Mouse (Mus musculus): ENCODE measurements around the gene Vgf. TPM values are rescaled to one million over a fixed set of nuclear protein-coding genes. Genes with fewer than 3 reads are reported as not detected.

The Vgf gene
- polyA plus RNA-seq, 1 experiment from 2014 or later = 0.32 TPM

DNA sequence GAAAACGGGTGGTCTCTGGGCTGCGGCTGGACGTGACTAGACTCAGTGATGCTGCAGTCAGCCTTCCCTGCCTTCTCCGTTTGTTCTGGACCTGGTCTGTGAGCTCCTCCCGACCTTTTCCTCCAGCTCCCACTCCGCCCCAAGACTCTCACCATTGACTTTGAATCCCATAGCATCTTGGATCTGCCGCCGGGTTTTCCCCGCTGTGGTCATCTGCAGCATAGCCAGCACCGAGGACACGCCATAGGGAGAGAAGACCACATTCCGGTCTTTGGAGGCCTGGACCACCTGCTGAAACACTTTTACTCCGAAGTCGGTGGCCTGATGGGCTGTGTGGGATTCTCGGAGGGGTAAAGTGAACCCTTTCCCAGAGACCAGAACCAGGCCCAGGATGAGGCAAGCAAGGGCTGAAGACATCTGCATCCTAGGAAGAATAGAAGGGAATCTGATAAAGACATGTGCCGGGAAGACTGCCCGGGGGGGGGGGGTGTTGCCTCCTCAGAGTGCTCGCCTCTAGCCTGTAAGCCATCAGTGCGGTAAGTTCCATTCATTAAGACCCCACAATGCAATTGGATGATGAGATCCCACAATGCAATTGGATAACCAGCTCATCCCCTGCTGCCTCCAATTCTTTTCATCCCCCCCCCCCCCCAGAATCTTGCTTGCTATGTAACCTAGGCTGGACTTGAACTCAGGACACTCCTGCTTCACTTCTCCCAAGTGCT lies 44.9 kb downstream of the Vgf start:
- Histone ChIP-seq H3K9ac (ENCODE audit: low read length) (no peak overlapping the region), H3K4me2 (ENCODE audit: low read depth, low read length, severe bottlenecking) (no peak overlapping the region), H3K36me3 (ENCODE audit: control insufficient read depth, insufficient read depth, low read length) (no peaks in the 10 kb centered on the region), H3K4me1 (replicated peaks; ENCODE audit: control insufficient read depth, insufficient read depth, low read length) (no peaks in the 10 kb centered on the region; the same call in 1 of the 2 replicates), H3K9me3 (ENCODE audit: control insufficient read depth, low read length) (no peaks in the 10 kb centered on the region), H3K4me3 (ENCODE audit: low read depth, low read length) (no peak overlapping the region), H3K27ac (ENCODE audit: low read depth, low read length) (no peak overlapping the region), H3K27me3 (ENCODE audit: control insufficient read depth, insufficient read depth, low read length) (no peaks in the 10 kb centered on the region)
- 86% methylated on average over 19 of the region's 19 CpGs for WGBS
- DNase-seq (ENCODE audit: low spot score) (no peak), ATAC-seq (replicated peaks; ENCODE audit: low FRiP score) (no peak)

DNA sequence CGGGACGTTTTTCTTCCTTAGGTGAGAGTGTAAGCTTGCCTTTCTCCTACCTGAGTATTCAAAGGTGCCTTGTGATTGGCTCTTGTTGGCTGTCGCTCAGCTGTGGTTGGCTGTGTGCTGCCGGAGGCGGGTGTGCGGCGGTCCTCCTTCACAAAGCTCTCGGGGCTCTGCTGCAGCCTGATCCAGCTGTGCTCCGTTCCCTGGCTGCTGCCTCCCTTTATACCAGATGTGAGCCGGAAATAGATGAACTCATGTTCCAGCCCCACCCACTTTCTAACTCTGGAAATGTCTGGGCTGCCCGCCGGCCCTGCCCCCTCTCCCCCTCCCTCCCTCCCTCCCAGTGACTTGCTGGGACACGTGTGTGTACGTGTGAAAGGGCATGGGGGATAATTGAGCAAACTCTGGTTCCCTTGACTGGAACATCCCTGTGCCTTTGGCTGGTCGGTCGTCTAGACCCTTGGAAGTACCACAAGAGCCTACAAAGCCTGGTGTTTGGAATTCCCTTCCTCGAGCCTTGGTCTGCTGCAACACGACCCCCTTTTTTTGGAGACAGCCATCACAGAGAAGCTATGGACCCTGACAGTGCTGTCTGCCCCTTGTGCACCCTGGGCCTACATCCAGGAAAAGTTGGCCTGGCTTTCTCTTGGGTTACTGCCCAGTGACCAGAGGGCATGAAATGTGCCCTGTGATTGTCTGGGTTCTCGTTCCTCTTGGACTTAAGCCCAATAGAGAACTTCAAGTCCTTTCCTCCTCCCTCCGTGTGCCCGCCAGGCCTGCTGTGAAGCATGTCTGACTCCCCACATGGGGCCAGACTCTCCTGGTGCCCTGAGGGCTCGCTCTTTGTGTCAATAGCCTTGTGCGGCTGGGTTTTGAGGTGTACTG lies 46.1 kb downstream of the Vgf start, which contains the start of gene Serpine1:
Serpine1 (minus strand) TSS at position 190 of the 882 bp plus-strand sequence.
- Histone ChIP-seq H3K27me3 (ENCODE audit: control insufficient read depth, insufficient read depth, low read length) (no peaks in the 10 kb centered on the region), H3K36me3 (ENCODE audit: control insufficient read depth, insufficient read depth, low read length) (no peaks in the 10 kb centered on the region), H3K4me3 (ENCODE audit: low read depth, low read length) (peak within 1 kb of the TSS; percentile 18; the same call in 1 of the 2 replicates), H3K4me1 (replicated peaks; ENCODE audit: control insufficient read depth, insufficient read depth, low read length) (no peaks in the 10 kb centered on the region; the same call in 1 of the 2 replicates), H3K9me3 (ENCODE audit: control insufficient read depth, low read length) (no peaks in the 10 kb centered on the region), H3K27ac (ENCODE audit: low read depth, low read length) (no peak within 1 kb of the TSS), H3K4me2 (ENCODE audit: low read depth, low read length, severe bottlenecking) (peak within 1 kb of the TSS; percentile 49), H3K9ac (ENCODE audit: low read length) (peak within 1 kb of the TSS; percentile 35)
- WGBS = 23% methylated on average over 23 of the region's 23 CpGs
- DNase-seq (ENCODE audit: low spot score) = peak; percentile 80
- peak; percentile 58; the same call in 1 of the 2 replicates for ATAC-seq (replicated peaks; ENCODE audit: low FRiP score)

GRCm38 (mm10) chr5:137073141-137073540 lies 46.9 kb downstream of the Vgf start:
- Histone ChIP-seq H3K9me3 (ENCODE audit: control insufficient read depth, low read length) (no peaks in the 10 kb centered on the region), H3K4me3 (ENCODE audit: low read depth, low read length) (no peak overlapping the region), H3K36me3 (ENCODE audit: control insufficient read depth, insufficient read depth, low read length) (no peaks in the 10 kb centered on the region), H3K4me1 (replicated peaks; ENCODE audit: control insufficient read depth, insufficient read depth, low read length) (no peaks in the 10 kb centered on the region; the same call in 1 of the 2 replicates), H3K9ac (ENCODE audit: low read length) (no peak overlapping the region), H3K27me3 (ENCODE audit: control insufficient read depth, insufficient read depth, low read length) (no peaks in the 10 kb centered on the region), H3K27ac (ENCODE audit: low read depth, low read length) (no peak overlapping the region), H3K4me2 (ENCODE audit: low read depth, low read length, severe bottlenecking) (no peak overlapping the region)
- ATAC-seq (replicated peaks; ENCODE audit: low FRiP score) (no peak), DNase-seq (ENCODE audit: low spot score) (no peak)
- 90% methylated on average over 8 of the region's 8 CpGs for WGBS

DNA sequence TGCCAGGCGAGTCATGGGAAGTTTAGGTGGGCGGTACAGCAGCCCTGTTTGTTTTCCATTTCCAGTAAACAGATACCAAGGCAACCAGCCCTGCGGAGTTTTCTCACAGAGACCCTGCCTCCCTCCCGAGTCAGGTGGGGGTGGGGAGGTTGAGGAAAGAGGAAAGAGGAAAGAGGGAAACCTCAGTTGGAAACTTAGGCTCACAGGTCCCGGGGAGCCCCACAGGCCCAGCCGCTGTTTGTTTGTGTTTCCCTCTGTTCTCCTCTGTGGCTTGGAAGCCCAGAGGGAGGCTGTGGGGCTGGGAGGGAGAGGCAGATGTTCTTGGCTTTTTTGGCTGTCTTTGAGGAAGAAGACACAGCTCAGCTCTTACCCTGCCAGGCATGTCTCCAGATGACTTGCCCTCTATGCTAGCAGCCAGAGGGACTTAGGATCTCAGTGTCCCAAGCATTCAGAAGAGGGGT lies 48.0 kb downstream of the Vgf start:
- Histone ChIP-seq H3K9ac (ENCODE audit: low read length) (no peak overlapping the region), H3K27ac (ENCODE audit: low read depth, low read length) (no peak overlapping the region), H3K9me3 (ENCODE audit: control insufficient read depth, low read length) (no peaks in the 10 kb centered on the region), H3K4me3 (ENCODE audit: low read depth, low read length) (no peak overlapping the region), H3K4me1 (replicated peaks; ENCODE audit: control insufficient read depth, insufficient read depth, low read length) (no peaks in the 10 kb centered on the region; the same call in 1 of the 2 replicates), H3K4me2 (ENCODE audit: low read depth, low read length, severe bottlenecking) (no peak overlapping the region), H3K27me3 (ENCODE audit: control insufficient read depth, insufficient read depth, low read length) (no peaks in the 10 kb centered on the region), H3K36me3 (ENCODE audit: control insufficient read depth, insufficient read depth, low read length) (no peaks in the 10 kb centered on the region)
- no peak for DNase-seq (ENCODE audit: low spot score)
- no peak for ATAC-seq (replicated peaks; ENCODE audit: low FRiP score)
- WGBS = 41% methylated on average over 6 of the region's 6 CpGs

DNA sequence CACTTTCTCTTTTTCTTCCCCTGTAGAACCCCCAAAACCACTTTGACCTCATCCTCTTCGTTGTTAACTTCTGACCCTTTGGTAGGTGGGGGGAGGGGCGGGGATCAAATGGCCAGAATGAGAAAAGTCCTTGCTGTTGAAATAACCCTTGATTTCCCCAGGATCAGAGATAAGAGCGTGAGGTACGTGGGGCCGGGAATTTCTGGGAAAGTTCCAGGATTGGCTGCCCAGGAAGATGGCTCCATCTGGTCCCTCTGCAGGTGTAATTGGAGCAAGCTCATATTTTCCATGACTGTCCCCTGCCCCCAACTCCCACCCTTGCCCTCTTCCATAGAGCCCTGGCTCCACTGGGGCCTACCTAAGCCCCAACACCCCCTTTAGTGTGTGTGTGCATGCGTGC lies 49.5 kb downstream of the Vgf start:
- WGBS = 81% methylated on average over 6 of the region's 6 CpGs
- H3K4me1 ChIP-seq (replicated peaks; ENCODE audit: control insufficient read depth, insufficient read depth, low read length) = no peaks in the 10 kb centered on the region; the same call in 1 of the 2 replicates
- no peak overlapping the region for H3K4me2 ChIP-seq (ENCODE audit: low read depth, low read length, severe bottlenecking)
- ATAC-seq (replicated peaks; ENCODE audit: low FRiP score) (no peak), DNase-seq (ENCODE audit: low spot score) (no peak)
- H3K36me3 ChIP-seq (ENCODE audit: control insufficient read depth, insufficient read depth, low read length) = no peaks in the 10 kb centered on the region
- no peaks in the 10 kb centered on the region for H3K27me3 ChIP-seq (ENCODE audit: control insufficient read depth, insufficient read depth, low read length)
- no peak overlapping the region for H3K9ac ChIP-seq (ENCODE audit: low read length)
- no peak overlapping the region for H3K27ac ChIP-seq (ENCODE audit: low read depth, low read length)
- no peaks in the 10 kb centered on the region for H3K9me3 ChIP-seq (ENCODE audit: control insufficient read depth, low read length)
- H3K4me3 ChIP-seq (ENCODE audit: low read depth, low read length) = no peak overlapping the region

- H3K27ac ChIP-seq (ENCODE audit: low read depth, low read length) = no peak overlapping the region
Measured at GRCm38 (mm10) chr5:137076191-137076930, 50.2 kb downstream of the Vgf start.

GRCm38 (mm10) chr5:137077187-137077586 lies 51.0 kb downstream of the Vgf start:
- ATAC-seq (replicated peaks; ENCODE audit: low FRiP score) = no peak
- H3K4me1 ChIP-seq (replicated peaks; ENCODE audit: control insufficient read depth, insufficient read depth, low read length) = no peaks in the 10 kb centered on the region; the same call in 1 of the 2 replicates
- WGBS = 89% methylated on average over 7 of the region's 7 CpGs
- H3K27me3 ChIP-seq (ENCODE audit: control insufficient read depth, insufficient read depth, low read length) = no peaks in the 10 kb centered on the region
- H3K36me3 ChIP-seq (ENCODE audit: control insufficient read depth, insufficient read depth, low read length) = no peaks in the 10 kb centered on the region
- no peak overlapping the region for H3K4me3 ChIP-seq (ENCODE audit: low read depth, low read length)
- no peak for DNase-seq (ENCODE audit: low spot score)
- no peak overlapping the region for H3K9ac ChIP-seq (ENCODE audit: low read length)
- no peak overlapping the region for H3K4me2 ChIP-seq (ENCODE audit: low read depth, low read length, severe bottlenecking)
- H3K9me3 ChIP-seq (ENCODE audit: control insufficient read depth, low read length) = no peaks in the 10 kb centered on the region
- H3K27ac ChIP-seq (ENCODE audit: low read depth, low read length) = no peak overlapping the region

More at GRCm38 (mm10) chr5:137076191-137076930, 50.2 kb downstream of the Vgf start:
- ATAC-seq (replicated peaks; ENCODE audit: low FRiP score) (no peak), DNase-seq (ENCODE audit: low spot score) (no peak)
- no peak overlapping the region for H3K4me3 ChIP-seq (ENCODE audit: low read depth, low read length)
- H3K9me3 ChIP-seq (ENCODE audit: control insufficient read depth, low read length) = no peaks in the 10 kb centered on the region
- H3K4me1 ChIP-seq (replicated peaks; ENCODE audit: control insufficient read depth, insufficient read depth, low read length) = no peaks in the 10 kb centered on the region; the same call in 1 of the 2 replicates
- H3K36me3 ChIP-seq (ENCODE audit: control insufficient read depth, insufficient read depth, low read length) = no peaks in the 10 kb centered on the region
- WGBS = 57% methylated on average over 11 of the region's 12 CpGs
- H3K9ac ChIP-seq (ENCODE audit: low read length) = no peak overlapping the region
- no peaks in the 10 kb centered on the region for H3K27me3 ChIP-seq (ENCODE audit: control insufficient read depth, insufficient read depth, low read length)
- no peak overlapping the region for H3K4me2 ChIP-seq (ENCODE audit: low read depth, low read length, severe bottlenecking)

GRCm38 (mm10) chr5:137078041-137078440 lies 51.8 kb downstream of the Vgf start:
- Histone ChIP-seq H3K9me3 (ENCODE audit: control insufficient read depth, low read length) (no peaks in the 10 kb centered on the region), H3K36me3 (ENCODE audit: control insufficient read depth, insufficient read depth, low read length) (no peaks in the 10 kb centered on the region), H3K4me1 (replicated peaks; ENCODE audit: control insufficient read depth, insufficient read depth, low read length) (no peaks in the 10 kb centered on the region), H3K4me2 (ENCODE audit: low read depth, low read length, severe bottlenecking) (no peak overlapping the region), H3K4me3 (ENCODE audit: low read depth, low read length) (no peak overlapping the region), H3K27ac (ENCODE audit: low read depth, low read length) (no peak overlapping the region), H3K9ac (ENCODE audit: low read length) (no peak overlapping the region), H3K27me3 (ENCODE audit: control insufficient read depth, insufficient read depth, low read length) (no peaks in the 10 kb centered on the region)
- no peak for DNase-seq (ENCODE audit: low spot score)
- no peak for ATAC-seq (replicated peaks; ENCODE audit: low FRiP score)
- WGBS = 92% methylated on average over 14 of the region's 14 CpGs

Data from forebrain, embryonic 11.5 days (tissue).